Mouse (Mus musculus) adrenal gland, postnatal 14 days (tissue): ENCODE measurements around the gene Nos1ap. TPM values are rescaled to one million over a fixed set of nuclear protein-coding genes. Genes with fewer than 3 reads are reported as not detected.

Experiments
- DNase-seq: peaks from one replicate; pipeline ENCODE4 v3.0.0; 2021; ENCODE audit warnings: mixed read lengths
- total RNA-seq: library from RNA; stranded (reverse); gene quantifications from 2 replicates; pipeline ENCODE4 v1.2.3, GENCODE M21; 2021

The Nos1ap gene
- total RNA-seq, 1 experiment from 2014 or later = 20.0 TPM

DNA sequence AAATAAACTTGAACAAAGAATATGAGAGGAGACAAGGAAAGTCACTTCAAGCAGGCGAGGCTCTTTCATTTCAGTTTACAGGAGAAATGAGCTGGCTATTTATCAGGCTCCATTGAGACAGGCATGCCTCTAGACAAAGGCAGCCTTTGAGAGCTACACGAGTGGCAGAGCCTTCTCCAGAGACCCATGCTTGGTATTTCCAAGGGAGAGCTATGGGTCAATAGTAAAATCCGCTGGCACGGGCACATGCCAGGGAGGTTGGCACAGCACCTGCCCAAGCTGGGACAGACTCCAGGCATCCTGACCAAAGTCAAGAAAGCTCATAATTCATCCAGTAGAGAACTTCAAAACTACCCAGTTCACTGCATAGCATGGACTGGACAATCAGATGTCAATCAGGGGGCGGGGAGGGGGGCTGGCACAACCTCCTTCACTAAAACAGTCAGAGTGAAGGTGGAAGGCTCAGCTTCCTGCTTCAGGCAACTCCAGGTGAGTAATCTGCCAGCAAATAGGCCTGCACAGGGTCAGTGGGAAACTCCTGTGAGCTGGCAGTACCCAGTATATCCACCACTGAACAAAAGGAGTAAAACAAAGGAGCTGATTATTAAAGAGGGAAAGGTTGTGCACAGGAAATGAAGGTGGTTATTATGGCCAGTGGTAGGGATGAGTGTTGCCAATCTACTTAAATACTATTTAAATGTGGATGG is 129.6 kb downstream of the Nos1ap start:
- DNase-seq = peak; percentile 73

DNA sequence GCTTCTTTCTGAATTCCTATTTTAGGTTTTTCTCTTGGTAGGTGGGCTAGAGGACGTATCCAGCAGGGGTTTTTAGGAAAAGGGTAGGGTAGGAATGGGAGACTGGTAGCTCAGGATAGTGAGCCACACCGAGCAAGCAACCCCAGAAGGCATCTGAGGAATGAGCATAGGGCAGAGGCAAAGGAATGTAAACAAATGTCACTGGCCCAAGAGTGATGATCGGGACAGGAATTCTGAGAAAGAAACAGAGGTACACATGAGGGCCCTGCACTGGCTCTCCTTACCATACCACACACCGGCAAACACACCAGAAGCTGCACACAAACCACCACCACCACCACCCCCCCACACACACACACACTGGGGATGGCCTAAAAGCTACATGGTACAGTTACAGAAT is 132.0 kb downstream of the Nos1ap start:
- DNase-seq = no peak

DNA sequence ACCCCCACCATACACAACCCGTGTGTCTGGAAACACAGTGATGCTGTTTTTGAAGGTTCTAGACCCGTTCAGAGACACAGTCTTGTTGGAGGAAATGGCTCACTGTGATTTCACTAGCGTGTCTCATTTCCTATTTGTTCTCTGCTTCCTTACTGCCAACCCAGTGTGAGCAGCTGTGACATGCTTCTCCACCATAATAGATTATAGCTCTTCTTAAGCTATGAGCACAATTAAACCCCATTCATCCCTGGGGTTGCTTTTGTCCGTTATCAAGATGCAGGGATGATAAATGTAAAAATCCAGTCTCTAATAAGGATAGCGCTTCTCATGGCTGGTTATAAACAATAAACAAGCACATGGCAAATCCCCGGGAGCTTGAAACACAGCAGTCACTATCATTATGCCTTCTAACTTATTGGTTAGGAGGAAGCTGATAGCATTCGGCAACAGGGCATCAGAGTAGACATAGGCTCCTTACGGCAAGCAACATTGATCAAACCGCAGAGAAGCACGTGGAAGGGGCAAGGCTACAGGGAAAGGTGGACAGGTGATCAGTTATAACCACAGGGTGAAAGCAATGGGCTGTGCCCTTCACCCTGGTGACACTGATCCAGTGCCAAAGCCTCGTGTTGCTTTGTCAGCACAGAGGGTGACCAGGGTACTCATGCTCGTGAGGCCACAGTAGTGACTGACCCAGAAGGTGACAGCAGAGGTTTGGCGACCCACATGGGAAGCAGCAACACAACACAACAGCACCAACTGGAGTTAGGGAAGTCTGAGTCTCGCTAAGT is 133.6 kb downstream of the Nos1ap start:
- DNase-seq = no peak

DNA sequence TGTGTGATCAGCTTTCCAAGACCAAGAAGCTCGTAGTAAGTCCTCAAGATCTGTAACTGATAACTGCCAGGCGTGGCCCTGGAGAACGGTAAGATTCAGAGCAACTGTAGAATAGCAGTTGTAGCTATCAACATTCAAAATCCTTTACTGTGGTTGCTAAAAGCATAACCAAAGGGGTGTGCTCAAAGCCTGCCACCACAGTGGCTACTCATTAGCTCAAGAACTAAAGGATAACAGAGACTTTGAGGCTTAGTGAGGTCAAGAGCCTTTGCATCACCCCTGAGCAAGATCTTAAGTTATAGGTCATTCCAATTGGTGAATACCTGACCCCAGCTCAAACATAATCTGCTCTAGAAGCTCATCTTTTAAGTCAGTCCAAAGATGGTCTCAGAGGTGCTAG is 134.3 kb downstream of the Nos1ap start:
- DNase-seq = no peak

DNA sequence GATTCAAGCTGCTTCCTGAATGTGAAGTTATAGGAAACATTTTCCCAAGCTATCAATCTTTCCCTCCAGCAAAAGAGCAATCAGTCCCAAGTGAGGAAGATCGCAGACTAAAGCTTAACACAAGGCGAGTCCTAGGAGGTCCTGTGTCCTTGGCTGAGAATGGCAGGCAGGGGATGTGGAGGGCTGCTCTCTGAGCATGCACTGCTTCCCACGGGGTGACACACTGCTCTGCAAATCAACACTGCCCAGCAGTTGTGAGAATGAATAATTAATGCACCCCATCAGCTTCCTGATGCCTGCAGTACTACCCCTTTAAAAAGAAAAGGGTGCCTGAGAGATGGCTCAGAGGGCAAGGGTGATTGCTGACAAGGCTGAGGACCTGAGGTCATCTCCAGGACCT is 136.2 kb downstream of the Nos1ap start:
- no peak for DNase-seq

DNA sequence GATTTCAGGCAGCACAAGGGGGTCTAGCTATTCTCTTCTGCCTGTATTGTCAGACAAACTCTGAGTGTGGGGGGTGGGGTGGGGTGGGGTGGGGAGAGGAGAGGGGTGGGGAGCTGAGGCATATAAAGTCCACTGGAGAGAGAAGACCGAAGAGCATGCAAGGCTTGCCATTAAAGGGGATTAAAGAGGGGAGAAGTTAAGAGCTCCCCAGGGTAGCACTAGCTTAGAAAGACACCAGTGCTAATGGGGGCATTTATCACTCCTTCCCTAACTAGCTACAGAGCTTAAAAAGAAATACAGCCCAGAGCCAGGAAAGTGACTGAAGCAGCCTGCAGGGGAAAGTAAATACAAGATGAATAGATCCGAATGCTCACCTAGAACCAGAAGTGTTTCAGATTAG is 141.4 kb downstream of the Nos1ap start:
- DNase-seq = no peak

DNA sequence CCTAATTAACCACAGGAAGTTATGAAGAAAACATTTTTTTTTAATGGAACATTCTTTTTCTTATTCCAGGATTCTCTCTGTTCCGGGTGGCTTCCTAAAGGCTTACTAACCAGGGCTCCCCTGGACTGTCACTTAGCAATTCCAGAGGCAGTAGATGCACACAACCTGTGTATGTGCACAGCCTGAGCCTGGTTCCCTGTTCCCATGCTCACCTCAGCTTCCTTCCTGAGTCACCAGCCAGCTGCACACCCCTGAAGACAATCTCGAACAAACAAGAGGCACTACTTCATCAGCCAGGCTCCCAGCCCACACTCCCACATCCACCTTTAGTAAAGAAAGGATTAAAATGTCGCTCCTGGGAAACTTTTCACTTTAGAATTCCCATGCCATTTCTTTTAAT is 144.2 kb downstream of the Nos1ap start:
- no peak for DNase-seq

DNA sequence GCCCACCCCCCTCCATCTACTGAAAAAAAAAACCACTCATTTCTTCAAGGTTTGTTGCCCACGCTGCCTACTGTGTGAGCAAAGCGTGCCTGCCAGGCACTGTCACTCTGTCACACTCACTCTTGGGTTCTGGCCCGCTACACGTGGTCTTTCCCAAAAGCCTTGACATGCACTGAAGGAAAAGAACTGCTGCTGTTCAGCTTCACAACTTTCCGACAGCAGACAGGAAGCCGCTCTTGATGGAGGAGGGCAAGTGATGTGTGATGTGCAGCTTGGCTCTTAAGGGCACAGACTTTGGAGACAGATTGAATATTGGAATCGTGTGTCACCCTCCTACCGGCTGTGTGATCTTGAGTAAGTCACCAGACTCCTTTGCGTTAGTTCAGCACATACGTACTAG is 149.3 kb downstream of the Nos1ap start:
- DNase-seq = no peak

DNA sequence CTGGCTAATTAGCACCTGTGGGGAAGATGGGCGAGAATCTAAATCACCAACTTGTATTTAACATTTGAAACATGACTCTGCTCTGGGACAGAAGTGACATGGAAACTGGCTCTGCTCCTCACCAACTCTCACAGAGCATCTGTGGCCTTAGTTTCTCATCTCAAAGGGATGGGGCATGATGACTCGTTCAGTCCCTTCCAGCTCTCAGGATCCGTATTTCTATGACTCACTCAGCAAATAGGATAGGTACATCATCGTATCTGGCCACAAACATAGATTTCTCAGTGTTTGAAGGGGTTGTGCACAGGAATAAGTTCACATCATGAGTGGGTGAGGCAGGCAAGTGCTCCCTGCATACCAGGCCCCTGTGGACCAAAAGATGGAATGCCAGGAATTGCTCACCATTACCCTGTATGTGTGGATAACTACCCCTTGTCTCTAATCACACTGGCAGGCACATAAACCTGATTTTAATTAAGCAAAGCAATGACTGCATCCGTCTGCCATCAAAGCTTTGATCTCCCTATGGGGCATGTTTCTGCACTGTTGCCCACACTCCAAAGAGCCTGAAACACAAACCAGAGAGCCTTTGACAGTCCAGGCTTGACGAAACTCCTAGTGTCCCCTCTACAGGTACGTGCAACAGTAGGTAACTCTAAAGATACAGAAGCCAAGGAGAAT is 151.1 kb downstream of the Nos1ap start:
- DNase-seq = no peak

DNA sequence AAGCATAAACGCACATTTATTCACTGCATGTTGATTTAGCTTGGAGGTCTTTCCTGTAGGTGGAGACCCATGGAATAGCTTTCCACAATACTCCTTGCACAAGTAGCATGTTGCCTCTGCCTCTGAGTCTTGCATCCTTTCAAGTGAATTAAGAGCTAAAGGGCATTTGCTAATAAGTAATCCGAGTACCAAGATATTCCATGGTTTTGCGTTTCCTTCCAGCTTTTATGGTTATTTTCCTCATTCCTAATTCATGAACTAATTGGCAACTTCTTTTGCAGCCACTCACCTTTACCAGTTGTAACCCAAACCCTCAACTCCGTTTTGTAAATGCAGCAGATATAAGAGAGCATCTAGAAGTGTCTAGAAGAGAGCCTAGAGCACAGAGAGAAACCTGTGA is 155.5 kb downstream of the Nos1ap start:
- DNase-seq = no peak

DNA sequence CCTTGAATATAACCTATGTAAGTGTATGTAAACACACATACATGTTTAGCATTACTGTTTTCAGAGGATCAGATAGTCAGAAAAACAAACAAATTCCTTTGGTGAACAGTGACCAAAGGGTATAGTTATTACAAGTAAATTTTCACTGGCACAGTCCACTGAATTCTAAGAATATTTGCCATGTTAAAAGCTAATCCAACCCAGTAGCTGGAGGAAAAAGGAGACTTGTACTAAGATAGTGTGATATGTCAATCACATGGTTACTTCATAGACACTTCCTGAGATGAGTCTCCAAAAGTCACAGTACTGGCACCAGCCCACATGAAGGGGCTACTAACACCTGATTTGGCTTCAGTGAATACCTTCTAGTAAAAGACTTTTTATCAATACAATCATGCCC is 156.0 kb downstream of the Nos1ap start:
- DNase-seq = no peak

DNA sequence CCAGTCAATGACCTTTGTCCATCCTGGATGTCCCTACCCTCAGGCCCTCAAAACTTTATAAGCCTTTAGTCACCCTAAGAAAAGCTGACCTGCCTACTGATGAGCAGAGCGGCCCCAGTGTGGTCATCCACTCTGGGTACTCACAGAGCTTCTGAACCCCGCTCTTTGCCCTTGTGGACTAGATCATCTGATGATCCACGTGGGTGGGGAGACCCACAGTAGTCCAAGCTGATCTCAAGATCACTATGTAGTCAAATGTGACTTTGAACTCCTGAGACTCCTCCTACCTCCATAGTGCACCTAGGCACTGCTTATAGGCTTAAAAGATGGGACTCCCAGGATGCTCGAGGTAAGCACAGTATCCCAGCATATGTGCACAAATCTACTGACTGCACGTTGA is 157.4 kb downstream of the Nos1ap start:
- DNase-seq = no peak

DNA sequence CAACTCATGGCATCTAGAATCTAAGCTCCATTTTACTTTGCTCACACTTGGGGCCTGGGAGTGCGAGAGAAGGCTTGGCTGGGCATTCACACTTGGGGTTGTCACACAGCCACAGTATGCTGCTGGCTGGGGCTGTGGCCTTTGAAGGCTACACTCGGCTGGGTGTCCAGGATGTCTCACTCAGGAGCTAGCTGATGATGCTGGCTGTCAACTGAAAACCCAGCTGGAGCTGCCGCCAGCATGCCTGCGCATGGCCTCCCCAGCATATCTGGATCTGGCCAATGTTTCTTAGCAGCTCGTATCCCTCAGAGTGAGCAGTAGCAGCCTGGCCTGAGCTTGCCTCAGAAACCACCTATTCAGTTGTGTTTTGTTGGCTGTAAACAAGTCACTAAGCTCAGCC is 158.3 kb downstream of the Nos1ap start:
- DNase-seq = no peak

DNA sequence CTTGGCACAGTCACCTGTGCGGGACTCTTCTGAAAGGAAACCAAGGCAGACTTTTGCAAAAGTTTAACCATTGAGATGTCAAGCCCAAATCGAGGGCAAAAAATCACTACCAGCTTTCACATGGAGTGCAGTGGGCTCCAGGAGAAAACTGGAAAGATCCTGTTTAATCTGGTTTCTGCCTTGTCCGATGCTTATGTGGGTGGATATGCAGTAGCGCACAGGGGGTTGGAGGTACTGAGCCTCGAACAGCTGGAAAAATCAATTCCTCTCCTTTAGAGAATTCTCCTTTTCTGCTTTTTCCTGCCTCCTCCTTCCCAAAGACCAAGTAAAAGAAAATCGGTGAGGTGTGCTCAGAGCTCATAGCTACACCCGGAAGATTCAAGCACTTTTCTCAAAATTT is 159.0 kb downstream of the Nos1ap start:
- no peak for DNase-seq

DNA sequence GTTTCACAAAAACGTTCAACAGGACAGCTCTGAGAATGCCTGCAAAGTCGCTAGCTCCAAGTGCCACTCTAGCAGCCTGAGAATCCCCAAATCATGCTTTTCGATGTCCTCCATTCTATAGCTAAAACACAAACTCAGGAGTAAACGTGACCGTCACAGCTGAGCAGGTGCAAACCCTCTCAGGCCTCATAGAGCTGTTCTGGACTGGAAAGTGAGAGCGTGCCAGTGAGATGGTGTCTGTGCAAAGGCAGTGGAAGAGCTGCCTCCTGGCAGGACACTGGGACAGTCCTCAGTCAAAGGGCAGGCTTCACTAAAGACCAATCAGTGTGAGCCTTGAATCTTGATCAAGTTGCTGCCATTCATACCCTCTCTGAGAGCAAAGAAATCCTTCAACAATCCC is 160.0 kb downstream of the Nos1ap start:
- DNase-seq = no peak

DNA sequence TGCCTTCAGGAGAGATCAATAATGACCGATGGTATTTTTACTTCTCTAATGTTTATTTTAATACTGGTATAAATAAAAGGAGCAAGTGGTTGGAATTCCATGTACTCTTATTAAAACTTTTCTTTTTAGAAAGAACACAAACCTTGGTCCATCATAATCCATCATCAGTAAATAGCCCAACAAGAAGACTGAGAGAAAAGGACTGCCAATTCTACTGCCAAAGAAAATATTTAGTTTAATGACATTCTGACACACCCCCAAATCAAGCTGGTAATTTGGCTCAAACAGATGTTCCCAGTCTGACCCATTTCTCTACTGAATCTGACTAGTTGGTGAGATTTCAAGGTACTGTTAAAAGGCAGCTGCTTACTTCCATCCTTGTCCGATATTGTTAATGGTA is 161.5 kb downstream of the Nos1ap start:
- no peak for DNase-seq

DNA sequence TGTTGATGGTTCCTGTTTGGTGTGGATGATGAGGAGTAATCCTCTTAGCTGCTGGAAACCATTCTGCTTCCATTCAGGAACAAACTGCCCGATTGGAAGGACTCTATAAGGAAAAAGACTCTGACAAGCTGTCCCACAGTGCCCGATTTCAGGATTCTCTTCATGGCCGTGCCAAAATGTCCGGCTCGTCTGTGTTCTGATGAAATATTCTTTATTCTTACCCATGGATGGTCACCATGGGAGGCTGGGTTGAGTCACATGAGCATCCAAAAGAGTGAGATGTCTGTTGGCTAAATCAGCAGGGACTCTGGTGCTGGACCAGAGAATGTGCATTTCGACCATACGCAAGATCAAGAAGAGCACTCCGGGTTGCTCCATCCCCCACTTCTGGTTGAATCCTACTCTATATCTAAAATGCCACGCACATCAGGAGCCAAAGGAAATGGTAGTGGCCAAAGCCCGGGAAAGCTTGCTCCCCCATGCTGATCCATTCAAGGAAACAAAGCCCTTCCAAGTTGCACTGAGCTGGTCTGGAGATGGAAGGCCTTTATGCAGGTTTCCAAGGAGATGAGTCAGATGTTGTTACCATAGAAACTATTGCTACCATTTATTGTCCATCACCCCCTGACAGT is 165.3 kb downstream of the Nos1ap start:
- DNase-seq = no peak

DNA sequence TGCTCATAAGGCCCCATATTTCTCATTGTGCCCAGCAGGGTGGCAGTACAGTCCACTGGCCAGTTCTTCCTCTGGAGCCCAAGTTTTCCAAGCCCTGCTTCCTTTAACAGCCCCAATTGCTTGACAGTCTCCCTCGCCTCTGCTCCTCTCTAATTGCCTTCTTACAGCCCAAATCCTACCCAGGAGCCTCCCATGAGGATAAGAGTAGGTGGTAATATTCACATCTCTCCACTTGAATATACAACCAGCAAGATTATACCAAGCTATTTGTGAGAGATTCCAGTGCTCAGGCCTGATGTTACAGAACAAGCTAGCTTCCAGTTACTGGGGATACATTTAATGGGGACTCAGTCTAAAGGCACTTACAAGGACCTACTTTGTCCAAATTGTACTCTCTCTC is 166.6 kb downstream of the Nos1ap start:
- DNase-seq = no peak

DNA sequence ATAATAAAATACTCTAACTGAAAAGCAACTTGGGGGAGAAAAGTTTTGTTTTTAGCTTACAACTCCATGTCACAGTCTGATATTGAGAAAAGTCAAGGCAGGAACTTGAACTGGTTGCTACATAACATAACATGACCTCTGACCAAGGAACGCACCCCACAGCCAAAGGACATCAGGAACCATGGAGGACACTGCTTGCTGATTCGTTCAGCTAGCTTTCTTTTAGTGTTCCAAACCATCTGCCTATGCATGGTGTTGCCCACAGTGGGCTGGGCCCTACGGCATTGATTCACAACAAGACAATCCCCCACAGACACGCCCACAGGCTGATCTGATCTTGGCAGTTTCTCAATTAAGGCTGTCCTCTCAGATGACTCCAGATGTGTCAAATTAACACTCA is 167.5 kb downstream of the Nos1ap start:
- DNase-seq = no peak

DNA sequence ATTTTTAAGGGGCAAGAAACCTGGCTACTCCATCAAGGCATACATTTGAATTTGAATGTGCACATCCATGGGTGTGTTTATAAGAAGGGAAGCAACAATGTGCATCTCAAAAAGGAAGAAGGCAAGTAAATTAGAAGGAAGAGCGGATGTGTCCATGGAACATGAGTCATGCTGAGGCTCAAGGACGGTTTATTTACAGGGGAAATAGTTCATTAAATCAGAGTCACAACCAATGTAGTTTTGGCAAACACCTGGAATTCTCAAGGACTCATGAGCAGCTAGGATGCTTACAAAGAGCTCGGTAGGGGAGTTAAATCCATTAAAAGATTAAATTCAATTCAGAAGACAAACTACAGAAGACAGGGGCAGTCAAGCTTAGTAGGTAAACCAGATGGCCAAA is 169.7 kb downstream of the Nos1ap start:
- no peak for DNase-seq

DNA sequence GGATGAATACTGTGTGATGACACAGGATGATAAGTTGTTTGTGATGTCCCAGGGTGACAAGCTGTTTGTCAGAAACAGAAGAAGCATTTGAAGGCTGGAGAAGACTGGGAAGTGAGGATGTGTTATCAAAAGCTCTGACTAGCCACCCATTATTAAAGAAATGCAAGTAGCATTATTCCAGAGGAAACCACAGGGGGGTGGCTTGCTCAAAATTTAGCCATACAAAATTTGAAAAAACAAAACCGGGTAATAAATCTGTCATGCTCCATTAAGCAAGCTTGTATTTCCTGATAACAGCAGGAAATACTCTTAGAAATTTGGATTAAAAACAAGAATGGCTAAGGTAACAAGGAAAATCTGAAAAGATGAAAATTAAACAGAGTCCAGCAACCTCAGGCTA is 171.5 kb downstream of the Nos1ap start:
- DNase-seq = peak; percentile 38

DNA sequence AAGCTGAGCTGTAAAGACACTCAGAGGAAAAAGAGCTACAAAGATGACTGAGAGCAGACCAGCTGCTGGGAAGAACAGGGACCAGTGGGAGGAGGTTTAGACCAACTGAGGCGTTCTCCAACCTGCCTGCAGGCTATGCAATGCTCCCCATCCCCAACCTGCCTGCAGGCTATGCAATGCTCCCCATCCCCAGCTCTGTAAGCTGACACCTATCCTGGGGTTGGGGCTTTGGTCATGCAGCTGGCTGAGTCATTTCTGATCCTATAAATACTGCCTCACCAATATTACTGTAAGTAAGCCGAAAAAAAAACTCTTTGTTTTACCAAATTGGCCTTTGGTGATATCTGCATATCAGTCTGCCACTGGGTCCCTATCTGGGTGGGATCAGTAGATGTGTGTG is 172.7 kb downstream of the Nos1ap start:
- no peak for DNase-seq

DNA sequence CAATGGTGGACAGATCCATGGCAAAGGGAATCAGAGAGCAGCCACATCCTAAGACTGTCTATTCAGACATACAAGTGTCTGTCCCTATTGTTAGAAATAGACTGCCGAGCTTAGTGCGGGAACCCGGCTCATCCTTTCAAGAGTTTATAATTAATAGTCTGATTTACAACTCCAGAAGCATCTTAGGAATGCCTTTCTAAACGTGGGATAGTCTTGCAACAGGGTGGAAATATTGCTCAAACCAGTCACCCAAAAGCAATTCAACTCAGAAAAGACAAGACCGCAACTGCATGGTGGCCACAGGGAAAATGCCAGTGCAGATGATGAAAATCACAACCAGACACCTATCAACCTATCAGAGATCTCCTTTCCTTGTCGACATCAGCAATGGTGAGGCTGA is 173.5 kb downstream of the Nos1ap start:
- no peak for DNase-seq
